Mouse (Mus musculus): Measurements from ENCODE around the gene Ush2a.

DNA sequence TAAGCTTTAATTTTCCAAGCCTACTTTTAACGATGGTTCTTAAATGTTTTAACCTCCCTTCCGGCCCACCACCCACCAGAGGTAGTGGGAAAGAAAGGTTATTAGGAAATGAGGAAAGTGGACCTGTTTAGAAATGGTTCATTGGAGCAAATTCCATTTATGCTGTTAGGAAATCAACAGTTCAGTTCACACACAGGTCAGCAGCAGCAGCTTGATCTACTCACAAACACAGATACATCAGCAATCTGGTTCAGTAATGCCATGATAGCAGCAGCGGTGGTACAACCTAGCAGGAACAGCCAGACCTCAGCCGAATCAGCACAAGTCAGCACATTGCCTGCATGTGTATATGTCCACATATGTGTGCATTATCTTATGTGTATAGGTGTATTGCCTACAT is 748.8 kb downstream of the Ush2a start:
- no peak for TF ChIP-seq CTCF (IDR thresholded peaks at IDR 0.05; ENCODE audit: extremely low read depth, insufficient read depth, low read length)
- no peak for TF ChIP-seq POLR2A (IDR thresholded peaks at IDR 0.05; ENCODE audit: extremely low read depth, insufficient read depth, low read length)

Data from cortical plate, adult 2 months (tissue).